Mouse (Mus musculus) hindbrain, embryonic 14.5 days (tissue): ENCODE data around the gene Bcar3. TPM values are rescaled to one million over a fixed set of nuclear protein-coding genes. Genes with fewer than 3 reads are reported as not detected.
A peak's percentile ranks its signal among the peaks of the same experiment; 100 is the strongest.

Experiments
- ATAC-seq: fragments of 200-750 bp; cut with Nextera tagmentation; 2 replicates; pipeline ENCODE4 v1.8.0; 2017; ENCODE audit warnings: moderate number of reproducible peaks, mild to moderate bottlenecking, moderate TSS enrichment, moderate library complexity; ENCODE audit not compliant: low FRiP score
- DNase-seq: peaks from one replicate; pipeline ENCODE4 v3.0.0-alpha.2; 2015; ENCODE audit warnings: low spot score
- H3K27ac ChIP-seq: fragments of 300-500 bp; sonication (generic); 2 replicates; pipeline ENCODE4 v1.5.1; 2014; ENCODE audit warnings: mild to moderate bottlenecking, moderate library complexity
- H3K27me3 ChIP-seq: fragments of 300-500 bp; sonication (generic); 2 replicates; pipeline ENCODE4 v1.6.1; 2014; ENCODE audit warnings: mild to moderate bottlenecking, low read length, mixed read lengths; ENCODE audit not compliant: control insufficient read depth, insufficient read depth
- H3K36me3 ChIP-seq: fragments of 300-500 bp; sonication (generic); replicated peaks from 2 replicates; pipeline ENCODE4 v1.6.1; 2014; ENCODE audit not compliant: control insufficient read depth, insufficient read depth
- H3K4me1 ChIP-seq: fragments of 300-500 bp; sonication (generic); replicated peaks from 2 replicates; pipeline ENCODE4 v1.6.1; 2014; ENCODE audit warnings: antibody characterized with exemption, low read length, mixed read lengths; ENCODE audit not compliant: control insufficient read depth, insufficient read depth
- H3K4me2 ChIP-seq: fragments of 300-500 bp; sonication (generic); replicated peaks from 2 replicates; pipeline ENCODE4 v1.6.1; 2014; ENCODE audit warnings: mild to moderate bottlenecking, moderate library complexity
- H3K4me3 ChIP-seq: fragments of 300-500 bp; sonication (generic); replicated peaks from 2 replicates; pipeline ENCODE4 v1.5.1; 2014; ENCODE audit warnings: mild to moderate bottlenecking, low read length
- H3K9ac ChIP-seq: fragments of 300-500 bp; sonication (generic); 2 replicates; pipeline ENCODE4 v1.6.1; 2014
- H3K9me3 ChIP-seq: fragments of 300-500 bp; sonication (generic); 2 replicates; pipeline ENCODE4 v1.6.1; 2016; ENCODE audit warnings: low read length; ENCODE audit not compliant: control insufficient read depth
- WGBS: fragments of 180-500 bp; shearing (Covaris S2); extraction: QIAGEN DNeasy Blood & Tissue Kit; methylation state at CpG from one replicate; pipeline ENCODE4 v1.1.7; 2014; 5-methylcytosine and 5-hydroxymethylcytosine counted together
- polyA plus RNA-seq: library from polyadenylated mRNA; unstranded; fragments of >200 nt; fragmentation: Nextera tagmentation; extraction: Ambion mirVana; gene quantifications from 2 replicates; pipeline ENCODE4 v1.2.1, GENCODE M21; 2014

Gene Bcar3
- polyA plus RNA-seq, 1 experiment from 2014 or later: 6.2 TPM

DNA sequence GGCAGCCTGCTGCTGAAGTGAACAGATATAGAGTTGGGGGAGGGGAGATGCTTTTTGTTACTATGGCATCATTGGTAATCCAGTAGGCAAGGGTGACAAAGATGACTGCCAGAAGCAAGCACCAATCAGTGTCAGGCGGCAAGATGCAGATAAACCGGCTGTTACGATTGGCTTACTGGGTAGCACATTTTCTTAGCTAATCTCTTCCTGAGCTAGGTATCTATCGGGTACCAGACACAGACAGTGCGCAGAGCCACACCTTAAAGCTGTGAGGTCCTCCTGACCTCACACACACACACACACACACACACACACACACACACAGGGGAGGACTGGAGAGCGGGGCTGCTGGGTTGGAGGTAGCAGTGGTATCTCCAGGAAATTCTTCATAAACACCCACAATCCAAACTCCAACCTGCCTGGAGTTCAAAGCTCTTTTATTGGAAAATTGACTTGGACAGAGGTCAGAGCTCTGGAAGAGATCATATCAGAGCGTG, 134.4 kb downstream of the Bcar3 start:
- no peaks in the 10 kb centered on the region for H3K27me3 ChIP-seq
- no peaks in the 10 kb centered on the region for H3K36me3 ChIP-seq
- no peak overlapping the region for H3K9ac ChIP-seq
- no peaks in the 10 kb centered on the region for H3K9me3 ChIP-seq
- H3K27ac ChIP-seq: no peak overlapping the region
- no peaks in the 10 kb centered on the region for H3K4me1 ChIP-seq
- H3K4me2 ChIP-seq: no peak overlapping the region
- WGBS: 82% methylated on average over 7 of the region's 7 CpGs
- H3K4me3 ChIP-seq: no peak overlapping the region
- DNase-seq: no peak
- ATAC-seq: peak; percentile 51; the same call in 1 of the 2 replicates

DNA sequence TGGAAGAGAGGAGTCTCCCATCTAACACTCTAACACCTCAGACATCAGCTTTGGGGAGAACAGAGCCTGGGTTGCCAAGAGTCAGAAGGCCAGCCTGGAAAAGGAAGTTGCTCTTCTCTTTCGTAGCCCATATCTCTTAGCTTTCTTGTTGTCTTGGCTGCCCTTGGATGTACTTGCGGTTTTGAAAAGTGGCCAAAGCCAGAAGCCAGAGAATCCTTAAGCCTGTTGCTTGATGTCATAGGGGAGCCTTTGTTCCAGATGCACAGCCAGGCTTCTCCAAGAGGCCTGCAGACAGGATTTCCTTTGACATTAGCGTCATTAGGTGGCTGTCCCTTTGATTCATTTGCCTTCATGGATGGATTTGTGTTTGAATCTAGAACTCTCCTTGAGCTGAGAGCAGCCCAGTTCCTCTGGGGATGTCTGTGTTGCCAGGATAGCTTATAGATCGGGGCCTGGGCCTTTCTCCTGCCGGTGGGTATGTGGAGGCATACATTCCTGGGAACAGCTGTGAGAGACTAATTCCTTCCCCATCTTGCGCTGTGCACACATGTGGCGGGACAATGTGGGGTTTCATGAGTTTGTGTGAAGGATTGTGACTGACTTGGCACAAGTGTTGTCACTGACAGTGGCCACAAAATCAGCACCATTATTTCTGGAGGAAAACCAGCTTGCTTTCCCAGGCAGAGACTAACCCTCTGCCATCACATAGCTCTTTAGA, 137.0 kb downstream of the Bcar3 start:
- Histone ChIP-seq H3K4me2 (no peak overlapping the region), H3K36me3 (no peaks in the 10 kb centered on the region), H3K27me3 (no peaks in the 10 kb centered on the region), H3K9ac (no peak overlapping the region), H3K27ac (no peak overlapping the region), H3K9me3 (no peaks in the 10 kb centered on the region), H3K4me3 (no peak overlapping the region), H3K4me1 (no peaks in the 10 kb centered on the region)
- DNase-seq: no peak
- WGBS: 86% methylated on average over 7 of the region's 7 CpGs
- no peak for ATAC-seq

DNA sequence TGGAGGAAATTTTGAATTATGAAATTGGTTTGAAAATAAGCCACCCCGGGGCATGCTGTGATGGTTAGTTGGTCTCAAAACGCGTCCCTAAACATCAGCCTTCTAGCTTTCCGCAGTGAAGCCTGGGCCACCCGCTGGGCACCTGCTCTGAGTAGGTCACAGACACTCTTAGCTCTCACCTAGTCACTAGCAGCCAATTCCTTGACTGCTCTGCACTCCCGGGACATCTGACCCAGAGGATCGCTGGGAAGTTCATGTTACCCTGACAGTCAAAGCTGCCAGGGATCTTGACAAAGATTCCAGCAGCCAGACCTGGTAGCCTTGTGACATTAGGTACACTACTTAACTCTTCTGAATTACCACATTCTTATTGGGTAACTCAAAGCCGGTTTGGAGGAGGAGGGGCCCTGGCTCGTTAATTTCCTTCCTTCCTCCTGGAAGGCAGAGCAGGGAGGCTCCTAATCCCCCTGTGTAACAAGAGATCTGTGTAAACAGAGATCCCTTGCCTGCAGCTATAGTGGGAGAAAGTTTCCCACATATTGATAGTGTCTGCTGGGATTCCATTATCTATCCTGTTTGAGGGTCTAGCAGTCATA, 139.0 kb downstream of the Bcar3 start:
- 30% methylated on average over 9 of the region's 9 CpGs for WGBS
- DNase-seq (no peak), ATAC-seq (no peak)
- H3K27ac ChIP-seq: no peak overlapping the region
- H3K4me3 ChIP-seq: no peak overlapping the region
- no peaks in the 10 kb centered on the region for H3K27me3 ChIP-seq
- H3K9me3 ChIP-seq: no peaks in the 10 kb centered on the region
- H3K4me1 ChIP-seq: no peaks in the 10 kb centered on the region
- no peak overlapping the region for H3K4me2 ChIP-seq
- H3K9ac ChIP-seq: no peak overlapping the region
- H3K36me3 ChIP-seq: no peaks in the 10 kb centered on the region

DNA sequence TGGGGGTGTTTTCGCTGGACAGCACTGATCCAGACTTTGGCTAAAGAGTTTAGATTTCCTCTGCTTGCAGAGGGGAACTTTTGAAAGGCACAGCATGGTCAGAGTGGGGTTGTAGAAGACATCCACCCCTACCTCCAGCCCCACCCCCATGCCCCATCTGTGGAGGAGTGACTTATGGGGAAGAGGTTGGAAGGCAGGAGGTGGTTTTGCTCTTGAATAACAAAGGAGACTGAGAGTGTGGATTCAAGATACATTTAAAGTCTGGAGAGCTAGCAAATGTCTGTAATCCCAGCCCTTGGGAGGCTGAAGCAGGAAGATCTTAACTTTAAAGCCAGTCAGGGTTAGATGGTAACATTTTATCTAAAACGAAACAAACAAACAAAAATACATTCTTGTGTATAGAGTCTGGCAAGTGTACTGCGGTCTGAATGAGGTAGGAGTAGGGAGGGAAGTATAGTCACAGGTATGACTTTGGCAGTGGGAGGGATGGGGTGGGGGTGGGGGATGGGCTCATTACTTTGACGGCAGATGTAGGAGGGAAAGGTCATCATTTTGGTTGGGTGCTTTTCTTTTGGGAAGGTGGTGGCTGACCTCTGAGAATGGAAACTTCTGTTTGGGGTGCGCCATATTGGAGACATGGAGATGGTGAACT, 140.2 kb downstream of the Bcar3 start:
- ATAC-seq (no peak), DNase-seq (no peak)
- no peaks in the 10 kb centered on the region for H3K27me3 ChIP-seq
- no peak overlapping the region for H3K27ac ChIP-seq
- H3K4me3 ChIP-seq: no peak overlapping the region
- H3K4me1 ChIP-seq: no peaks in the 10 kb centered on the region
- no peaks in the 10 kb centered on the region for H3K9me3 ChIP-seq
- H3K4me2 ChIP-seq: no peak overlapping the region
- no peak overlapping the region for H3K9ac ChIP-seq
- WGBS: 83% methylated on average over 5 of the region's 5 CpGs
- no peaks in the 10 kb centered on the region for H3K36me3 ChIP-seq

DNA sequence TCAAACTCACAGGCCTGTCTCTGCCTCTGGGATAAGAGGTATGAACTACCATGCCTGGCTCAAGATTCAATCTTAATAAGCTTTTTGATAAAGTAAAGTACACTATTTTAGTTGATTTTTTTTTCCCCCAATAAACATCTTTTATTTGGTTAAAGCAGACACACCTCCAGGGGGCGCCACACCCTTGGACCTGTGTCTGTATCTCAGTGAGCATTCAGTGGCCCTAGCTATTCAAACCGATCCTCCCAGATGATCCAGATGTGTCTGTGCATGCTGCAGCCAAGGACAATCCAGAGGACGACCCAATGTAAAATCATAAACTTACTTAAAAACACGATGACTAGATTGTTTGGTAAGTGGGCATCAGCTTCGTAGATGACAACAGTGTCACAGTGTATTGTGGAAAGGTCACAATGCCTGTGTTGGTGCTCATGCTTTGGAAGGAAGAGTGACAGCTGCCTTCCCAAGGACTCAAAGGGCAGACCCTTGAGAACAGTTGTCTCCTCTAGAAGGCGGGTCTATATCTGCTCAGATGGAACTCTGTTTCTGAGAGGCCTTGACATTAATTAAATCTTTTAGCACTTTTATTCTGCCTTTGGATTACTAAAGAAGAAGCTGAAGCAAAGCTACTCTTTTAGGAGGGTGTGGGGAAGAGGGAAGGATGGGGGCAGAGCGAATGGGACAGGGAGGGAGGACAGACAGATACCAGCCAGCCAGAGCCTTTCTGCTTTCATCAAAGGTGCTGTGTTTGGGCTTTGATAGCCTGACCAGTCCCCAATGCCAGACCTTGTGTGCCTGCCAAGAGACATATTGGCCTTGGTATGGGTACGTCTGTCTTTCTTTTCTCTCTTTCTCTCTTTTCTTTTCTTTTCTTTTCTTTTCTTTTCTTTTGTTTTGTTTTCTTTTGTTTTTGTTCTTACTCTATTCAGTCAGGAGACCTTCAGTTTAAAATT, 141.3 kb downstream of the Bcar3 start:
- H3K36me3 ChIP-seq: no peaks in the 10 kb centered on the region
- H3K4me2 ChIP-seq: no peak overlapping the region
- no peaks in the 10 kb centered on the region for H3K27me3 ChIP-seq
- H3K4me3 ChIP-seq: no peak overlapping the region
- H3K9me3 ChIP-seq: no peaks in the 10 kb centered on the region
- no peak for DNase-seq
- no peaks in the 10 kb centered on the region for H3K4me1 ChIP-seq
- WGBS: 69% methylated on average over 8 of the region's 8 CpGs
- no peak overlapping the region for H3K27ac ChIP-seq
- no peak overlapping the region for H3K9ac ChIP-seq
- ATAC-seq: no peak

DNA sequence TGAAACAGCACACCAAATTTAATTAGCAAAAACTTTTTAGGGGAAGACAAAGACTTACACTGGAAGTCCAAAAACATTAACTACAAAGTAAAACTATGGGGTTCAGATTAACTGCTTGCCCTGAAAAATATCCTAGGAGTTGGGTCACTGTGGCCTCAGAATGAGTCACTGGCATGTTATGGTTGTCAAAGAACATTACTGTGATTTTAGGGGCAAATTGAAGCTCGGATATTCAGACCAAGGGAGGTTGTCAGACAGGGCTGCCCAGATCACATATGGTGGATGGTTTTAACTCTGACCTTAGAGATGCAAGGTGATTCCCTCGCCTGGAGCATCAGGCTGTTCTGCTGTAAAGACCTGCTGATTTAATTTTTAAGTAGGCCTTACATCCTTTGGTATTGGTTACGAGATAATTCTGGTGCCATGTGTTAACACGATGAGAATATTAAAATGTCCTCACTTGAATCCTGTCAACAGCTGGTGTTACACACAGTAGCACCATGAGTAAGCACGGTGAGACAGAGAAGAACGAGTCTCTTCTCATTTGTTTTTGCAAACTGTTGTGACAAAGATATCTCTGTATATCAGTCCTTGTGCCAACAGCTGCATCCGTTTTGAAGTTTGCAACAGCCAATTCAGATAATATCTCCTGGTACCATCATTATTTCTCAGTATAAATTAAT, 144.3 kb downstream of the Bcar3 start:
- Histone ChIP-seq H3K27ac (no peak overlapping the region), H3K36me3 (no peaks in the 10 kb centered on the region), H3K9me3 (no peaks in the 10 kb centered on the region), H3K4me2 (no peak overlapping the region), H3K27me3 (no peaks in the 10 kb centered on the region), H3K4me1 (no peaks in the 10 kb centered on the region), H3K9ac (no peak overlapping the region), H3K4me3 (no peak overlapping the region)
- WGBS: 64% methylated on average over 7 of the region's 7 CpGs
- no peak for DNase-seq
- ATAC-seq: no peak

DNA sequence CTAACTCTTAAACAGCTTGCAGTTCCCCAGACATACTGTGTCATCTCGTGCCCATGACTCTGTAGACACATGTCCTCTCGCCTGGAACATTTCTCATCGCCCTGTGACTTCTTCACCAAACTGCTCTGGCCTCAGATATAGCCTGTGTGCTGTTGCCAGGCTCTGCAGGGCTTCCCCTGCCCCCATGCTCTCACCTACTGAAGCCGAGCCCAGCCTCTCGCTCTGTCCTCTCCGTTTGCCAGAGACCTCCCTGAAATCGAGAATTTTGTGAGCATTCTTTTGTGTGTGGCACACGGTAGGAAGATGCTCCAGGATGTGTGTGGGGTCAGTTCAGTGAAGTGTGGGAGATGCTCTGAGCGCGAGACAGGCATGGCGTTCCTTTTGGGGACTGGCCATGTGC, 151.8 kb downstream of the Bcar3 start:
- WGBS: 89% methylated on average over 11 of the region's 11 CpGs
- no peak overlapping the region for H3K9ac ChIP-seq
- DNase-seq: no peak
- no peaks in the 10 kb centered on the region for H3K4me1 ChIP-seq
- no peak overlapping the region for H3K4me3 ChIP-seq
- H3K27ac ChIP-seq: no peak overlapping the region
- ATAC-seq: no peak
- H3K4me2 ChIP-seq: no peak overlapping the region
- no peaks in the 10 kb centered on the region for H3K9me3 ChIP-seq
- H3K27me3 ChIP-seq: no peaks in the 10 kb centered on the region
- no peaks in the 10 kb centered on the region for H3K36me3 ChIP-seq

DNA sequence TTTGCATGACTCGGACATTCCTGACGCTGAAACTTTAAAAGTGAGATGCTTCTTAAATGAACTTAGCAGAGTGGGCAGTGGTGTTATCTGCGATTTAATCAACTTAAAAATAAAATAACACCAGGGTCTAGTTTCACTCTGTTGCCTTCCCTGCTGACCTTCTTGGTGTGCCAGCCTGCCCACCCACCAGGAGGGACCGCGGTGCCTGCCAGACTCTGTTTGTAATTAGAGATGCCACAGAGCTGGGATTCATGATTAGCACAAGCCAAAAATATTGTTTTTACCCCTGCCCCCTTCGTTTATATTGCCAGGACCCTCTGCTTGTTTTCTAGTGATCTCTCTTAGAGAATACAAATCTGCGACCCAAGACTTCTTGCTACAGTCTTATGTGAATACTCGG, 152.7 kb downstream of the Bcar3 start:
- Histone ChIP-seq H3K36me3 (no peaks in the 10 kb centered on the region), H3K27me3 (no peaks in the 10 kb centered on the region), H3K4me1 (no peaks in the 10 kb centered on the region), H3K4me3 (no peak overlapping the region), H3K9ac (no peak overlapping the region), H3K27ac (no peak overlapping the region), H3K4me2 (no peak overlapping the region), H3K9me3 (no peaks in the 10 kb centered on the region)
- DNase-seq (no peak), ATAC-seq (no peak)
- 77% methylated on average over 8 of the region's 8 CpGs for WGBS
